Mouse (Mus musculus) heart, embryonic 10.5 days (tissue): ENCODE measurements at regions not wholly inside any gene's neighbourhood (a gene's known extent, or its start where the extent isn't known, plus 50 kb on each side); places are given as distances from the start of the nearest gene placed in this dataset.

Experiments
- DNase-seq: peaks from one replicate; pipeline ENCODE4 v3.0.0-alpha.2; 2017; ENCODE audit warnings: low spot score
- H3K27ac ChIP-seq: fragments of 300-500 bp; sonication (generic); 2 replicates; pipeline ENCODE4 v1.5.1; 2016; ENCODE audit warnings: mild to moderate bottlenecking
- H3K27me3 ChIP-seq: fragments of 300-500 bp; sonication (generic); 2 replicates; pipeline ENCODE4 v1.6.1; 2016; ENCODE audit warnings: mild to moderate bottlenecking; ENCODE audit not compliant: poor library complexity, insufficient read depth, severe bottlenecking
- H3K36me3 ChIP-seq: fragments of 300-500 bp; sonication (generic); 2 replicates; pipeline ENCODE4 v1.6.1; 2016; ENCODE audit warnings: mild to moderate bottlenecking, moderate library complexity
- H3K4me1 ChIP-seq: fragments of 300-500 bp; sonication (generic); 2 replicates; pipeline ENCODE4 v1.6.1; 2016; ENCODE audit warnings: mild to moderate bottlenecking
- H3K4me3 ChIP-seq: fragments of 300-500 bp; sonication (generic); 2 replicates; pipeline ENCODE4 v1.5.1; 2016; ENCODE audit warnings: mild to moderate bottlenecking, moderate library complexity
- H3K9me3 ChIP-seq: fragments of 300-500 bp; sonication (generic); 2 replicates; pipeline ENCODE4 v1.6.1; 2016; ENCODE audit warnings: mild to moderate bottlenecking, moderate library complexity
- WGBS: fragments of 180-500 bp; shearing (Covaris S2); methylation state at CpG from one replicate; pipeline ENCODE4 v1.1.7; 2016; 5-methylcytosine and 5-hydroxymethylcytosine counted together

- Histone ChIP-seq H3K27ac (no peak overlapping the region), H3K4me1 (no peaks in the 10 kb centered on the region), H3K27me3 (no peaks in the 10 kb centered on the region), H3K36me3 (no peaks in the 10 kb centered on the region), H3K9me3 (no peaks in the 10 kb centered on the region), H3K4me3 (no peak overlapping the region)
- 82% methylated on average over 3 of the region's 3 CpGs for WGBS
- no peak for DNase-seq
Observed at GRCm38 (mm10) chr13:102569580-102569979, 123.8 kb upstream of the Cd180 start.

GRCm38 (mm10) chr13:102570286-102570685, 123.1 kb upstream of the Cd180 start:
- no peaks in the 10 kb centered on the region for H3K36me3 ChIP-seq
- no peak overlapping the region for H3K4me3 ChIP-seq
- no peak overlapping the region for H3K27ac ChIP-seq
- no peaks in the 10 kb centered on the region for H3K4me1 ChIP-seq
- DNase-seq: no peak
- WGBS: 78% methylated on average over 1 of the region's 1 CpGs
- H3K27me3 ChIP-seq: no peaks in the 10 kb centered on the region
- no peaks in the 10 kb centered on the region for H3K9me3 ChIP-seq

- H3K9me3 ChIP-seq: no peaks in the 10 kb centered on the region
- H3K4me1 ChIP-seq: no peaks in the 10 kb centered on the region
- no peaks in the 10 kb centered on the region for H3K27me3 ChIP-seq
- no peak overlapping the region for H3K27ac ChIP-seq
- no peak overlapping the region for H3K4me3 ChIP-seq
- WGBS: 78% methylated on average over 5 of the region's 5 CpGs
- DNase-seq: no peak
- no peaks in the 10 kb centered on the region for H3K36me3 ChIP-seq
Observed at GRCm38 (mm10) chr13:102573286-102573921, 120.0 kb upstream of the Cd180 start.

GRCm38 (mm10) chr13:102576871-102577662, 116.3 kb upstream of the Cd180 start:
- H3K27me3 ChIP-seq: no peaks in the 10 kb centered on the region
- no peak overlapping the region for H3K4me3 ChIP-seq
- H3K36me3 ChIP-seq: no peaks in the 10 kb centered on the region
- H3K9me3 ChIP-seq: no peaks in the 10 kb centered on the region
- H3K4me1 ChIP-seq: no peaks in the 10 kb centered on the region
- WGBS: 71% methylated on average over 7 of the region's 7 CpGs
- no peak overlapping the region for H3K27ac ChIP-seq
- DNase-seq: no peak

DNA sequence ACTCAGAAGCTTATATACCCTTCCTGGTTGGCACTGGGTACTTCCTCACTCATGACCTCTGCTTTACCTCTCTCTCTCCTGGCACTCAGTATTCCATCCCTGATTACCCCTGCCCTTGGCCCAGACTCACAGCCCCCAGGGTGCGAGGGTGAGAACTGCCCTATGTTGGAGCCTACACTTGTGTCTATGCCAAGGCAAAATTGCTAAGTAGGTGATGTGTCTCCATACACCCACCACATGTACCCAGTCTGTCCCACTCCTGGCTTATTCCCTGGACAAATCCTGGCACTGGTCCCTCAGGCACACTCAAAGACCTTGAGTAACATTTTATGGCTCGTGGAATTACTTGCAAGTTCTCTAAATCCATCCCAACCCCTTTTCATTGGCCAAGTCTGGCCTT, 114.5 kb upstream of the Cd180 start:
- H3K4me3 ChIP-seq: no peak overlapping the region
- WGBS: 73% methylated on average over 2 of the region's 2 CpGs
- H3K36me3 ChIP-seq: no peaks in the 10 kb centered on the region
- H3K4me1 ChIP-seq: no peaks in the 10 kb centered on the region
- DNase-seq: no peak
- H3K9me3 ChIP-seq: no peaks in the 10 kb centered on the region
- no peak overlapping the region for H3K27ac ChIP-seq
- no peaks in the 10 kb centered on the region for H3K27me3 ChIP-seq

DNA sequence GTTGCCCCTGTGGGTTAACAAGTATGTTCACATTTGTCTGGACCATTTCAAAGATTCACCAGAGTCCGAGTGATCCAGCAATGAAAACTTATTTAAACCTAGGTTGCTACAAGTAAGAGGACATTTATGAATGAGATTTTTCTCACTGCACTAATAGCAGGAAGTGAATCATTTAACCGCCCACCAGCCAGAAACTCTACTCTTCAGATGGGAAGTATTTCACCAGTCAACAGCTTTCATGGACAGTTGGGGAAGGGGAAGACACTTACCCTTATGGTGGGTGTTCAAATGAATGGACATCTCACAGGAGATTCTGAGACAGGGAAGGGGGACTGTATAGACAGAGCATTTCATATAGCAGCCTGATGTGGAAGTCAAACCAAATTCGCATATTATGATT, 113.7 kb upstream of the Cd180 start:
- H3K36me3 ChIP-seq: no peaks in the 10 kb centered on the region
- WGBS: 82% methylated on average over 3 of the region's 3 CpGs
- H3K4me3 ChIP-seq: no peak overlapping the region
- H3K4me1 ChIP-seq: no peaks in the 10 kb centered on the region
- no peak overlapping the region for H3K27ac ChIP-seq
- DNase-seq: no peak
- no peaks in the 10 kb centered on the region for H3K9me3 ChIP-seq
- no peaks in the 10 kb centered on the region for H3K27me3 ChIP-seq

- Histone ChIP-seq H3K4me3 (no peak overlapping the region), H3K36me3 (no peaks in the 10 kb centered on the region), H3K27ac (no peak overlapping the region), H3K4me1 (peaks cover 4% of the 10 kb centered on the region; the same call in 1 of the 2 replicates), H3K9me3 (no peaks in the 10 kb centered on the region), H3K27me3 (no peaks in the 10 kb centered on the region)
- no peak for DNase-seq
- WGBS: 75% methylated on average over 12 of the region's 12 CpGs
Observed at GRCm38 (mm10) chr13:102583984-102584645, 109.2 kb upstream of the Cd180 start.

- no peak overlapping the region for H3K27ac ChIP-seq
- DNase-seq: no peak
- no peaks in the 10 kb centered on the region for H3K27me3 ChIP-seq
- whole genome bisulfite sequencing: 79% methylated on average over 6 of the region's 6 CpGs
- H3K36me3 ChIP-seq: no peaks in the 10 kb centered on the region
- peaks cover 4% of the 10 kb centered on the region; the same call in 1 of the 2 replicates for H3K4me1 ChIP-seq
- no peaks in the 10 kb centered on the region for H3K9me3 ChIP-seq
- H3K4me3 ChIP-seq: no peak overlapping the region
Observed at GRCm38 (mm10) chr13:102586215-102586614, 107.1 kb upstream of the Cd180 start.

DNA sequence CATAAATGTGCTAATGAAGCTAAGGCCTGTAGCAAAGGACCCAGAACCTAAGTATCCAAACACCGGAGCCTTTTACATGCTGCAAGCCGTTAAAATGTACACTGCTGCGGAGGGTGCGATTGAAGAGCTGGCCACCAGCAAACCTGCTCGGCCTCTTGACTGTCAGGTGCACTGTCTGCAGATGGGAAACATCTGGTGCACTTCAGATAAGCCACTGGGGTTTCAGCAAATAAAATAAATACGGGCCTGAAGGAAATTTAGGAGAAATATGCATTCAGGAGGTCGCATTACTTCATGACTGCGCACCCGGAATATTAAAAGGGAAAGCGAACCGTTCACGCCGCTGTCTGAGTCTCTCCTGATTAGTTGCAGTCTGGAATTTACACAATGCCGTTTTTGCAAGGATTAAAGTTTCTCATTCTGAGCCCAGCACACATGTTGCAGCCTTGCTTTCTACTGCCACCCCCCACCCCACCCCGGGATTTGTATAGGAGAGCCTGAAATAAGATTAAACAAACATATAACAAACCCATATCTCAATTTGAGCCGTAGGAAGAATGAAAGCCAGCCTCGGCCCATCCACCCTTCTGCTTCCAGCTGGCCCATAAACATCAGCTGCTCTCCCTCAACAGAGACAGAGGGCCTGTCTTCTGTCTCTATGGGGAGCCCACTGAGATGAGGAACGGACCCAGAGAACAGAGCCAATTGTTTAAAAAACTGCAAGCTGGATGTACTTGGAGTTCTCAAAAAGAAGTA, 103.5 kb upstream of the Cd180 start:
- no peak overlapping the region for H3K4me3 ChIP-seq
- no peak for DNase-seq
- 63% methylated on average over 18 of the region's 18 CpGs for WGBS

DNA sequence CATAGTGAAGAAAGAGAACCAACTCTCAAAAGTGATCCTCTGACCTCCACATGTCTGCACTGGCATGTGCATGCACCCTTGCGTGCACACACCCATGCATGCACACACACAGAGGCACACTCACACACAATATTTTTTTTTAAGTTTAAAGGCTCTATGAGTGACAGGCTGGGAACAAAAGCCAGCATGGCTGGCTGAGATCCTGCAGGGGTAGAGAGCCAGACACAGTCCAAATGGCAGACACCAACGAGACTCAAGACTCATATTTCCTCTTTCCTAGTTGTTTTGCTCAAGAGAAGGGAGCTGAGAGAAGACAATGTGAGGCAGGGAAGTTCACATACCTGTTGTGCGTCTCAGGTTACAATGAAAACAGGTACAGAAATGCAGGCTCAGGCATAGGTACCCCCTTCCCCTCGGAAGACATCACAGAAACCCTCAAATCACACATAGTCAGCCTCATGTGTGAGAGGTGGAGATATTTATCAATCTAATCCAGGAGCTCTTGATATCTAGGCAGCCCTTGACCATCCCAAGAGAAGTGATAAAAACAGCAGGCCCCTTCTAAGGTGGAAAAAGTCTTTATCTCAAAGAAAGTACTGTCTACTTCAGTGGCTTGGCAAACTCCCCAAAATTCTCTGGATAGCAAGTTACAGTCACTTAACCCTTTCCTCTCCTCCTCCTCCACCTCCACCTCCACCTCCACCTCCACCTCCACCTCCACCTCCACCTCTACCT, 101.4 kb upstream of the Cd180 start:
- H3K4me3 ChIP-seq: no peak overlapping the region
- H3K27ac ChIP-seq: no peak overlapping the region
- no peaks in the 10 kb centered on the region for H3K36me3 ChIP-seq
- no peaks in the 10 kb centered on the region for H3K27me3 ChIP-seq
- no peaks in the 10 kb centered on the region for H3K9me3 ChIP-seq
- WGBS: 67% methylated on average over 4 of the region's 4 CpGs
- DNase-seq: no peak
- peaks cover 9% of the 10 kb centered on the region; the same call in 1 of the 2 replicates for H3K4me1 ChIP-seq

More for the DNA sequence above, 103.5 kb upstream of the Cd180 start:
- Histone ChIP-seq H3K4me1 (peaks cover 4% of the 10 kb centered on the region; the same call in 1 of the 2 replicates), H3K9me3 (no peaks in the 10 kb centered on the region), H3K36me3 (no peaks in the 10 kb centered on the region), H3K27ac (no peak overlapping the region), H3K27me3 (no peaks in the 10 kb centered on the region)

DNA sequence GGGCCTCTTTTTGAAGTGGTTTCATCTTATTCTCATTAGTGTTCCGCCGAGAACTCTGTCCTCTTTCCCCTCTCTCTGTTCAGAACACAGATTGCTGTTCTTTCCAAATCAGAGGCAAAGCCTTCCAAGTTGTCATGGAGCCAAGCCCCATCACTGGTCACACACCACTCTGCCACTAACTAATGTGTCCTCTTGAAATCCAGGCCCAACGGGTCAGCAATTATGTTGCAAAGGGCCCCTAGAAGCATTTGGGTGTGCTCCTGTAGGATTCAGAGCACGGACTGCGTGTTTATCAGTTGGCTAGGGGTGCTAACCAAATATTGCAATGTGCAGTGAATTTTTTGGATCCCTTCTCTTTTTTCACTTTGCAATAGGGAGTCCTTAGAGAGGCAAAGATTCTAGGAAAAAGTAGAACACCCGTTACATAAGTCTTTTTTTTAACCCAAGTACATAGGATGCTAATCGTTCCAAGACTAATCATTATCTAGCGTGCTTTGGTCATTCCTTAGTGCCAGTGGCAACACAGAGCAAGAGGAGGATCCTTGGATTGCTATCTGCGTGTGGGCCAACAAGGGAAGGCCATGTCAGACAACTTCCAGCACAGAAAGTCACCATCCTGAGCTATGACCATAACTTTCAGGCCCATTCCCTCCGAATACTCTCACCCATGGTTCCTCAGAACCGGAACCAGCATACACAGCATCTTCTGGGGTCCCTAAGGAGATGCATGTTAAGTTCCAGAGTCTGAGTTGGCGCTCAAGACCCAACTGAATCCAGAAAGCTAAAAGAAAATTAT, 99.8 kb upstream of the Cd180 start:
- WGBS: 89% methylated on average over 12 of the region's 12 CpGs
- H3K27ac ChIP-seq: no peak overlapping the region
- H3K36me3 ChIP-seq: no peaks in the 10 kb centered on the region
- H3K9me3 ChIP-seq: no peaks in the 10 kb centered on the region
- H3K4me3 ChIP-seq: no peak overlapping the region
- no peaks in the 10 kb centered on the region for H3K27me3 ChIP-seq
- H3K4me1 ChIP-seq: peaks cover 7% of the 10 kb centered on the region; the same call in 1 of the 2 replicates
- DNase-seq: no peak
